Mouse (Mus musculus) left cerebral cortex, adult 8-10 months (tissue): ENCODE measurements around the gene Tfcp2. TPM values are rescaled to one million over a fixed set of nuclear protein-coding genes. Genes with fewer than 3 reads are reported as not detected.
A peak's percentile ranks its signal among the peaks of the same experiment; 100 is the strongest.
"Not testable (repeated sequence)": the region's sequence is repeated elsewhere in the genome, so short reads cannot be mapped to it uniquely, and the experiment has no call there.

Source experiments
- DNase-seq, 2 experiments: peaks; one replicate each; pipeline ENCODE4 v3.0.0; 2022; ENCODE audit warnings: low spot score in 2 of 2
- total RNA-seq, 4 experiments: library from RNA; stranded (reverse); gene quantifications; 2 replicates each; pipeline ENCODE4 v1.2.4; 2022

Tfcp2 gene
- total RNA-seq, 4 experiments from 2014 or later = 27.7 to 31.7 (median 30.1) TPM

GRCm38 (mm10) chr15:100488297-100488696, 63.5 kb downstream of the Tfcp2 start:
- DNase-seq = not testable (repeated sequence)

GRCm38 (mm10) chr15:100487050-100487449, 64.8 kb downstream of the Tfcp2 start:
- DNase-seq = no peak

GRCm38 (mm10) chr15:100486450-100486849, 65.4 kb downstream of the Tfcp2 start:
- no peak for DNase-seq

GRCm38 (mm10) chr15:100485576-100485975, 66.2 kb downstream of the Tfcp2 start:
- DNase-seq = no peak

GRCm38 (mm10) chr15:100478925-100479324, 72.9 kb downstream of the Tfcp2 start:
- no peak for DNase-seq

- DNase-seq = no peak
Observed at GRCm38 (mm10) chr15:100478351-100478750, 73.5 kb downstream of the Tfcp2 start.

- no peak for DNase-seq
Observed at GRCm38 (mm10) chr15:100473926-100474503, 77.8 kb downstream of the Tfcp2 start.

GRCm38 (mm10) chr15:100470037-100470436, 81.8 kb downstream of the Tfcp2 start:
- no peak for DNase-seq

GRCm38 (mm10) chr15:100469189-100469545, 82.6 kb downstream of the Tfcp2 start:
- no peak for DNase-seq

GRCm38 (mm10) chr15:100468295-100469188, 83.3 kb downstream of the Tfcp2 start, which contains the start of gene Letmd1:
Letmd1 (plus strand) TSS chr15:100469023.
- peak; percentile 68 to 89 for DNase-seq

- no peak for DNase-seq
Observed at GRCm38 (mm10) chr15:100467738-100468137, 84.1 kb downstream of the Tfcp2 start.

- no peak for DNase-seq
Observed at GRCm38 (mm10) chr15:100465432-100465831, 86.4 kb downstream of the Tfcp2 start.

- DNase-seq = peak in 1 of 2 experiments; percentile 48
Observed at GRCm38 (mm10) chr15:100463712-100464111, 88.1 kb downstream of the Tfcp2 start.

GRCm38 (mm10) chr15:100462086-100462485, 89.7 kb downstream of the Tfcp2 start:
- no peak for DNase-seq

- DNase-seq = no peak
Observed at GRCm38 (mm10) chr15:100461646-100462045, 90.2 kb downstream of the Tfcp2 start.

GRCm38 (mm10) chr15:100460942-100461341, 90.9 kb downstream of the Tfcp2 start:
- no peak for DNase-seq

- no peak for DNase-seq
Observed at GRCm38 (mm10) chr15:100458055-100458454, 93.8 kb downstream of the Tfcp2 start.

GRCm38 (mm10) chr15:100457340-100457739, 94.5 kb downstream of the Tfcp2 start:
- DNase-seq = no peak

- DNase-seq = no peak
Observed at GRCm38 (mm10) chr15:100456356-100456991, 95.3 kb downstream of the Tfcp2 start.

- DNase-seq = no peak
Observed at GRCm38 (mm10) chr15:100452486-100452885, 99.3 kb downstream of the Tfcp2 start.

GRCm38 (mm10) chr15:100451245-100451644, 100.6 kb downstream of the Tfcp2 start:
- DNase-seq = no peak

- no peak for DNase-seq
Observed at GRCm38 (mm10) chr15:100449495-100449894, 102.3 kb downstream of the Tfcp2 start.
